Mouse (Mus musculus) MN1 (cell line): ENCODE measurements around the gene Cetn3.
A peak's percentile ranks its signal among the peaks of the same experiment; 100 is the strongest.

Experiments
- DNase-seq: peaks from one replicate; pipeline ENCODE4 v3.0.0-alpha.2; 2016; ENCODE audit warnings: low spot score

Gene Cetn3

DNA sequence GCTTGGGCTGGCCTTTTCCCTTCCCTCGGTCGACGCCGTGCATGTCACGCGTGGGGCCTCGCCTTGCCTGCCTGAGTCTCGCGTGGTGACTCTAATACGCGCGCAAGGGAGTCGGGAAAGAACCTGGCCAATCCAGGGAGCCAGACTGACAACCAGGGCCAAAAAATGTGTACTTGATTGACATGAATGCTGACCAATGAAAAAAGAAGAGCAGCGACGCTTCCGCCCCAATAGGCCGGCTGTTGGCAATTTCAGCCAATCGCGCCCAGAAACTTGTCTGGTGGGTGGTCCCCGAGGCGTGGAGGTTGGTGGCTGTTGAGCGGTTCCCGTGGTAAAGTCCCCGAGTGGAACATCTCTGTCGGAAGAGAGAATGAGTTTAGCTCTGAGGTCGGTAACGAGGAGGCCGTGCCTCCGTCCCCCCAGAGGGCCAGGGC, at the start of gene Cetn3:
Gene Cetn3 (plus strand): TSS at position 107 of the 434 bp plus-strand sequence.
- peak; percentile 99 for DNase-seq

DNA sequence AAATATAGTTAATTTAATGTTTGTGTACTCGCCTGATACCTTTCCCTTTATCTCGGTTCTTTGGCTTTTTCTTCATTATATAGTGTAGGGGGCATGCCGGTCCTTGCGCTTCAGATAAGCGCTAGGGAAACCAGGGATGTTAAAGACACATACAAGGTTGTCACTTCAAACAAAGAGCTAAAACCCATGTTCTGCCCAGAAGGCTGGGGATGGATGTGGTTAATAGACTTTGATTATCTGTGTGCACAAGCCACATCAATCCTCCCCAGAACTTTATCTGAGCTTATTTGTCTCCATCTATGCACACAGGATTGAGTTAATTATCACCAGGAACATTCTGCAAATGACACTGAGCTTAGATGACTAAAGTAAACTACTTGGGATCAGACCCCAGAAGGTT, 46.3 kb upstream of the Cetn3 start:
- no peak for DNase-seq

DNA sequence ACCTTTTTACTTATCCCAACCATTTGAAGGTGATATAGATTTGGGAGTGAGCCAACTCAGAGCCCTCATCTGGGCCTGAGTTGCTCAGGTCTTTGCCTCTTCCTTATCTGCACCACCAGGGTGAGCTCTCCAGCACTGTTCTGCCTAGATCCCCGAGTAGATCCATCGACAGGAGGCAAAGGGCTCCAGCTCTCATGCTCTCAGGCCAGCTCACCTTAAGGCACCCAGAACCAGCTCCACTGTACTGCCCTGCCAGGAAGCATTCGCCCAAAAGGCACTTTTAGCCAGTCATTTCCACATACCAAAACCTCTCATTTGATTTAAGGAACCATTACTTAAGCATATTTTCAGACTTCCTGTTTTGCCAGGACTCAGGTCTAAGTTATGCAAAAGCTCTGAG, 42.0 kb upstream of the Cetn3 start:
- DNase-seq = no peak

DNA sequence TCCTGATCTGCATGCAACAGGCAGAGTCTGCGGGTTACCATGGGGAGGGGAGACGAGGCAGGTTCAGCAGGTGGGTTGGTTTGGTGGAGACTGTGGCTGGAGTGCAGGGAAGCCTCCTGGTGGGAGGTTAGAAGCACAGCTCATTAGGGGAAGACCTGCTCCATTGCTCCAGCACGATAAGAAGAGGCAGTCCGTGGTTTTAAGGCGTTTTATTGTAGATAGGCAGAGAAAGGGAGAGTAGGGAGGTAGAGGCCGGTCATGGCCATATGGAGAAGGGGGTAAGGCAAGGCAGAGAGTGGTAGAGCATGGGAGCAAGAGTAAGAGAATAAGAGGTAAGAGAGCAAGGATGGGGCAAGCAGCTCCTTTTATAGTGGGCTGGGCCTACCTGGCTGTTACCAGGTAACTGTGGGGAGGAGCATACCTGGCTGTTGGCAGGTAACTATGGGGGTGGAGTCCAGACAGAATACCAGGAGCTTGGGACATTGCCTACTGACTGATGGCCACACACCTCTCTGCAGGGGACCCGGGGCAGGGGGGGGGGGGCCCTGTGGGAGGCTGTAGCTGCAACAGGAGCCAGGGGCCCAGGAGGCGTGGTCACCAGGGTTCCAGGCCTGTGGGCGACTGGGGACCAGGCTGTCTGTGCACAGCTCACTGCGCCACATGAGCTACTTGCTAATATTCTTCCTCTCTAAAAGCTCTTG, 39.3 kb upstream of the Cetn3 start:
- DNase-seq = no peak

DNA sequence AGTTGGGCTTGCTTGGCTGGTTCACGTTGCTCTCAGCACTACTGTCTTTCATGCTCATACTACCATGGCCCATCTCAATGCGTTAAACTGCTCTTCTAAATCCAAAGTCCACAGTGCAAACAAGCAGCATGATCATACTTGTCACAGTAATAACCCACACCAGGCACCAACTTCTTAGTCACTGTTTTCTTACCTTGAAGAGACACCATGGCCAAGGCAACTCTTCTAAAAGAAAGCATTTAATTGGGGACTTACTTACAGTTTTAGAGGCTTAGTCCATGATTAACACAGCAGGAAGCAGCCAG, 38.8 kb upstream of the Cetn3 start:
- no peak for DNase-seq

DNA sequence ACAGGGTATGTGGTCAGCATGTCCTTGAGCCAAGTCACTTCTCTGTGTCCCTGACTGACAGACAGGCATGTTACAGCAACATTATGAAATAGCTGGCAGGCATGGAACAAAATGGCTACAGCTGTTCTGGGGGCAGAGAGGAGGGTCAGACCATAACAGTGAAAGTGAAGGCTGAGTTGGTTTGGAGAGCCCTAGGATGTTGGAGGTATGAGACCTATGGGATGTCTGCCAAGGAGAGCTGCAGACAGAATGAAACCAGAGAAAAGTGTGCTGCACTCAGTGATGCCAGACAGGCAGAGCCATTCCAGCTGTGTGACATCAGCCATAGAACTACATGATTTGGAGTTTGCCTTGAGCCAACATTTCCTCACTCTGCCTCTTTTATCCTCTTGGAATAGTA, 28.0 kb upstream of the Cetn3 start:
- DNase-seq = no peak

DNA sequence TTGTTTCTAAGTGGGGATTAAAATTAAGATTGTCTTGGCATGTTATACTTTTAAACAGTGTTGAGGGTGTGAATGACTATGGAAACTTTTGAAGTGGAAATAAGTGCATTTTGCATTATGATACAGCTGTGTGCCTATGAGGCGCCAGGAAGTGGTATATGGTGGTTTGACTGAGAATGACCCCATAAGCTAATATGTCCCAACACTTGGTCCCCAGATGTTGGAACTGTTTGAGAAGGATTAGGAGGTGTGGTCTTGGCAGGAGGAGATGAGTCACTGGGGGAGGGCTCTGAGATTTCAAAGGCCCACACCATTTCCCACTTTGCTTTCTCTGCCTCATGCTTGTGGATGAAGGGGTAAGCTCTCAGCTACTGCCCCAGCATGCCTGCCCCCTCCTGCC, 27.6 kb upstream of the Cetn3 start:
- DNase-seq = no peak

DNA sequence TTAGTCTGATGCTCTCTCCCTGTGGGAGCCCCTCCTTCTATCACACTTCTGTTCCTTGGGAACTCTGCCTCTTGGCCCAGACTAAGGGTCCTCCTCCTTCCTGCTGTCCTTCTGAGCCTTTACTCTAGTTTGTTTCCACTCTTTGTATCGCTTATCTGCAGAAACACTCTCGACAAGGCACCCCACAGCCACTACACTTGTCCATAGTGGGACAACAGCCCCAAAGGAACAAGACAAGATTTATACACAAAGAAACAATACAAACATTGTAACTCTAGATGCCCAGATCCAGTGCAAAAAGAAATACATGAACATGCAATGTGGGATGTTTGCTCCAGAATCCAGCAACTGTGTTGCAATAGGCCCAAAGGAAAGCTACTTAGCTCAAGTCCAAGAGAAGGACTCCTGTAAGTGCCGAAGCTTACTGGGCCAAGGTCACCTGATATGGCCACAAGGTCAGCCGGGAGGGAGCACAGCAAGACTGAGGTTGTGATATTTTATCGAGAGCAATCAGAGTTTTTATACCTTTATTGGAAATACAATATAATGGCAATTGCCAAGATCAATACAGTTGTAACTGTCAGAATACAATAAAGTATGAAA, 25.7 kb upstream of the Cetn3 start:
- DNase-seq = no peak

DNA sequence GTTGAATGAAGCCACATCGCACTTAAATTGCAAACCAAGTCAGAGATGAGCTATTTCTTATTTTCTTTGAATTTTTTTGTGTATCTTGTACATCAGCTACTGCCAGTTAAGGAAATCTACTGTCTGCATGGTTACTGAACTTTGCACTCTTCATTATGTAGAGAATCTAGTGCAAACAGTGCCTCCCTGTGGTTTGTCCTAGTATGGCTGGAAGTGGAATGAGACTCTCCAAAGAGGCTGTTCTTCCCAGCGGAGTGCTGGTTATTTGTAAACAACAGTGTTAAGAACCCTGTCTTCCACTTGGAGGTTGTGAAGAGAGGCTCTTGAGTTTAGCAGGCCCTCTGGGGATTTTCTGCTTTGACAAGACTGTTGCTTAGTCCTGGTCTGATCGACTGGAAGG, 22.5 kb upstream of the Cetn3 start:
- peak; percentile 71 for DNase-seq

DNA sequence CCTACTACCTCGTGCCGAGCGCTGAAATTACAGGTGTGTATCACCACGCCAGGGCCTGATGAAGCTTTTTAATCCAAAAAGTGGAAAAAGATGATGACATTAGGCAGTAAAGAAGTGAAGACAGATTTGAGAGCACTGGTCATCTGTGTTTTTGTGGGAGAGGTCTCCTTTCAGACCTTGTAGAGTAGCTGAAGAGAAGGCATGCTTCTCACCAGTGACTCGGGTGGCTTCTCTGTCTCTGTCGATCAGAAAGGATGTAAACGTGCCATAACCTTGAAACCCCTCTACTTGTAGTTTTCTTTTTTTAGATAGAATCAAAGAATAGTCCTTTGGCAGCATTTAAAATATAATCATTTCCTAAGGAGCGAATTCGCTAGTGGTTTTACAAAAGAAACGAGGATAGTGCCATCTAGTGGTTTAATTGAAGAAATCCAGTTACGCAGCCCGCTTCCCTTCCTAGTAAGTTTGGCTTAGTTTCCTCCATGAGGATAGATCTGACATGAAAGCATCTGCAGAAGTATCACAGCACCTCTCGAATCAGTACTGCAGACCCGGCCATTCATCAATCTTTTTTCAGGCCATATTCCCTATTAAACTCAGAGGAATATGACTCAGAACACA, 21.2 kb upstream of the Cetn3 start:
- peak; percentile 82 for DNase-seq

DNA sequence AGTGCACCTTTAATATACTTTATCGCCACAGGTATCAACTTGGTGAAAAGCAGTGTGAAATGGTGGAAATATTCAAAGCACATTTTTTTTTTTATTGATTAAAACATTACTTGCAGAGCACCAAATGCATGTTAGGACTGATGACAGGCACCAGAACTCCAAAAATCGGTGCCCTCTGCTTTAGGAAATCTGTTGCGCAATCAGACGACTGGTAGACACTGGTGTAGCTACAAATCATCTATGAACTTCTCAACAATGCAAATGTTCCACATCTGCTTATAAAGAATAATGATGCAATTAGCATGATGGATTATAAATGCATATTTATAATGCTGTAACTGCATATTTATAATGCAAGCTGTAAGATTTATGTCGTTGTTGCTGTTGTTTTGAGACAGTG, 18.7 kb upstream of the Cetn3 start:
- no peak for DNase-seq

DNA sequence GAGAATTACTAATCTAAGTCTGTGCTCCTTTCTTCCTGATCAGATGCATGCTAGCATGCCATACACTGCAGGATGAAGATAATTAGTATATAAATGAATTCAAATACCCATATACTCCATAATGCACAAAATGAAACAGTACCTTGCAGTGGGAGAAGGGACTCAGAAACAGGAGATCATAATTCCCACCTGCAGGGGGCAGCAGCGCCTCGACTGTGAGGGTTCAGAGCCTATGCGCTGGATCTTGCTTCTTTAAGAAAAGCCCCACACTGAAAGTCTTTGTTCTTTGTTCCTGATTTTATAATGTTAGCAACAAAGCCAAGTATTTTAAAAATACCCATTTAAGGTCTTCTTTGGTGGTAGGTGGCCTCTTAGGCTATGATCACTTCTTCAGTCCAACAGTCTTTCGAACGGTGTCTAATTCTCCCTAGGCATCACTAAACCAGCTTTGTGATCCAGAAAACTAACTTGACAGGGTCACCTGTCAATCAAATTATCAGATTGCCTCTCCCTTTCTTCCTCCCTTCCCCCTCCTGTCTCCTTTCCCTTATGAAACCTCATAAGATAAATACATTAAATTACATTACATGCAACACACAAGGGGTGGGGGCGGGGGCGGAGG, 15.7 kb upstream of the Cetn3 start:
- DNase-seq = peak; percentile 34

DNA sequence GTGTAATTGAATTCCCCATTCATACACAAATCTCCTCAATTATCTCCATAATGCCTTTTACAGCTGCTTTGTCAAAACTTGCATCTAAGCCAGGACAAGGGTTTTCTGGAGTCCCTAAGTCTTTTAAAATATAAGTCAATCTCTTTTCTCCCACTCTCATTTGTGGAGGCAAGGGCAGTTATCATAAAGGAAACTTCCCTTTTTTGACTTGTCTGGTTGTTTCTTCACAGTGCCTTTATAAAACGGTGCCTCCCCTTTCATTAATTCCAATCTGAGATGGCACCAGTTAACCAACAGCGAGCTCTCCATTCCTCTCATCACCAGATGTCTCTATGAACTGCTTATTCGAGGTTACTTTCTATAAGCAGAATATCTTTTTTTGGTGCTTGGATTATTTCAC, 6.7 kb upstream of the Cetn3 start:
- DNase-seq = no peak

DNA sequence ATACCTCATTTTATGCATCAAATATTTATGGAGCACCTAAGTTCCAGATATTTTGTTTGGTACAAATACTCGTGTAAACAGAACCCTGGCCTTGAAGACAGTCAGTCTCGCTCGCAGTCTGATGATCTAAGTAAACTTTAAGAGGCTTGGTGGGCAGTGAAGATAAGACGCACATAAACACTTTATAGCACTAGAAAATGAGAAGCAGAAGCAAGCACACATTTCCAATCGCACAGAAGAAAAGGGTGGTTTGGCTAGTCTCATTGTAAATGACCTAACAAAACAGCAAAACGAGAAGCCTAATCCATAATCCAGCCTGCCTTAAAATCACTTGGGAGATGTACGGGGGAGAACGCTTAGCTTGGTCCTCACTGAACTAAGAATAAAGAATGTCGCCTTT, 402 bp upstream of the Cetn3 start:
- no peak for DNase-seq

DNA sequence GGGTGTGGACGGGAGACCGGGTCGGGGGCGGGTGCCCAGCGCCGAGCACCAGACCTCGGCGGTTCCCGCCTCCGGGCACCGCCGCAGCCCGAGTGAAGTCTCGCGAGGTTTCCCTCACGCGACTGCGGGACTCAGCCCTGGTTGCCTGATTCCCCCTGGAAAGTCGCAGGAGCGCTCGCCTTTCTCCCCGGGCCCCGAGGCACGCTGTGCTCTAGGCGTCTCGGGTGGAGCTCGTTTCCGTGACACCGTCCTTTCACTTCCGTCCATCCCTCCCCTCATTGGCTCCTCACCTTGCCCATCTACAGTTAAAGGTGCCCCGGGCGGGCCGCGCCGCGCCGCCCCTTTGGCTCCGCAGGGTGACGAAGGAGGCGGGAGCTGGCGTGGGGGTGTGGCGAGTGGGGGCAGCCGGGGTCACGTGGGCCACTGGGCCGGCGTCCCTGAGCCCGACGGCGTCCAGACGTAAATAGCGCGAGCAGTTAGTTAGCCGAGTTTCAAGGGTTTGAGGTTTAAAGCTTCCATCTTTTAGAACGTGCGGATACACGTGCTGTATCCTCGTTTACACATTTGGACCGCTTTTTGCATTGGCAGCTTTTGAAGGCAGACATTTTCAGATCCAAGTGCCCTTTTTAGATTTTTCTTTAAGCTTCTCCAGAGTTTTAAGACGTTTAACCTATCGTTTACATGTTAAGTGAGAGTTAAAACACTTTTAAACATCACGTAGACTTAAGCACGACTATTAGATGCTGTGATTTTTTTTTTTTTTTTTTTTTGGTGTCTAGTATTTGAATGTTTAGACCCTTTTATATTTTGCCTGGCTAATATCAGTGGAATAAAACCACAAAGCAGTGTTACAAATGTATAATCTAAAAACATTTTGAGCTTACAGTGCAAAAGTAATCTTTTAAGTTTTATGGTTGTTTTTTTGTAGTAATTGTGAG, 797 bp downstream of the Cetn3 start:
- DNase-seq = peak; percentile 98

DNA sequence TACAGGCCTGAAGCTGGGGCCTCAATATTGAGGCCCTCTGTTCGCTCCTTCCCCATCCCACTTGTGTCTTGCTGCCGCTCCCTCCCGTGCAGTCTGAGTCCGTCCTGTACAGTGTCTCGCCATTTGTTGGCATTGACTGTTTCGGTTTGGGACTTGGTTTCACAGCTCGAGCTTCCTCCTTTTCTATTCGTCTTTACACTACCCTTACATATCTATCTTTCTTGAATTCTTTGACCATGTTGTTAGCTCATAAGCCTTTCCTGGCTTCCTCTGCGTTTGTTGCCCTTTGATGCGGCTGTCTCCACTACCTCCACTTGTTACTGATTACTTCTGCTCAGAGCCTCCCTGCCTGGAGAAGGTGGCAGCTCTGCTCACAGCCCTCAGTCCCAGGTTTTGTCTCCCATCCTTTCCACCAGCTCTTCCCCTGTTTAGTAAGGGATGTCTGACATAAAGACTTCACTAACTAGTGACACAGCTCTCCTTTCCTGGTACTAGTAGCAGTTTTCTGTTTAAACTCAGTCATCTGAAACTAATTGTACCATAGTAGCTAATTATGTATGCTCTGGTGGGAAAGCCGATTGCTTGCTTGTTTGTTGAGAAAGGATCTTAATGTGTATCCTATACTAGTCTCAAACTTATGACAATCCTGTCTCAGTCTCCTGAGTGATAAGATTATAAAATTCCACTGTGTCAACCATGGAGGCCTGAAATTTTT, 3.0 kb downstream of the Cetn3 start:
- no peak for DNase-seq

DNA sequence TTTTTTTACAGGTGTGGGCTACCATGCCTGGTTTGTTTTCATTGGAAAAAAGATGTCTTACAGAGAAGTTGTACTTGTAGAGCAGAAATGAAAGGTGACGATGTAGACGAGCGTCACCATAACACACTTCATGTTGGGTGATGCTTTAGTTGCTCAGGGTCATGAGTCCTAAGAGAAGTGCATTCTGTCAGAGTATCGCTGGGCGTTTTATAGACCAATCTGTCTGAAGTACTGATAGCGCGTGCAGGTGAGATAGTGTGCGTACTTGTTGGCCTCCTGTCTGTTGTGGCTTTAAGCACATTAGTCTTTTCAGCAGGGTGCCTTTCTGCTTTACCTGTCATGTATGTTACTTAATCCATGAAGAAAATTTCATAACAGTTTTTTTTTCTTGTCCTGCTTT, 7.3 kb downstream of the Cetn3 start:
- no peak for DNase-seq

DNA sequence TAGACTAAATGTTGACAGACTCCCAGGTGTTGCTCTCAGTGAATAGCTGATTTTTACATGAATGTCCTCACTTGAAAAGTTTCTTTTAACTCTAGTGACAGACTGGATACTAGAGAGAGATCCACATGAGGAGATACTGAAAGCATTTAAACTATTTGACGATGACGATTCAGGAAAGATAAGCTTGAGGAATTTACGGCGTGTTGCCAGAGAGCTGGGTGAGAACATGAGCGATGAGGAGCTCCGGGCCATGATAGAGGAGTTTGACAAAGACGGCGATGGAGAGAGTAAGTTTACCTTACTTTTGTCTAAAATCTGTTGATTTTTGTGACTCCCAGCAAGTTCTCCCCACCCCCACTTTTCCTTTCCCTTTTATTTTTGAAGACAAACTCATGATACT, 9.0 kb downstream of the Cetn3 start:
- DNase-seq = no peak

DNA sequence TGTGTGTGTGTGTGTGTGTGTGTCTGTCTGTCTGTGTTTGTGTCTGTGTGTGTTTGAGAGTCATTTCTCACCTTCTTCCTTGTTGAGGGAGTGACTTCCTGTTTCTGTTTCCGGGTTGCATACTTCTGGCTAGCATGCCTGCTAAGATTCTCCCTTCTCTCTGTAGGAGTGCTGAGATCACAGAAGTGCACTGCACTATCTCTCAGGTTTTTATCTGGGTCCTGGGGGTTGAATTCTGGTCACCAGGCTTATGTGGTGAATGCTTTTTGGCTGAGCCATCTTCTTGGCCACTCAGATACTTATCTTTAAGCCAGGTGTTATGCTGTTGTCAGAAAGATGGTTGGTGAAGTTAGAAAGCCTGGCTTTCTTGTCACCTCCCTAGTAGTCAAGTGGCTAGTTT, 11.0 kb downstream of the Cetn3 start:
- no peak for DNase-seq

DNA sequence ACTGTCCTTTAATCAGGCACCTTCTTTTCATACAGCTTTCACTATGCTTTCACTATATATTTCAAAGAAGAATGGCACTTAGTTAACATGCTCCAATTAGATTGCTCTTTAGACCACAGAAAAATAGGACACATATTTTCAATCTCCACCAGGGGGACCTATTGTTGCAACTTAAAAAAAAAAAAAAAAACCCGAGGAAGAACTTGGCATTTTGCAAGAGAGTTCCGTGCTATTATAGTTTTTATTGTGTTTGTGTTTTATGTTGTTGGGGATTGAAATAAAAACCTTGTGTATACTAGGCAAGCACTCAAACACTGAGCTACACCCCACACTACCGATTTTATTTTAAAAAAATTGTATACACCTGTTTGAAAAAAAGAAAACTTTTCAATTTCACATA, 18.2 kb downstream of the Cetn3 start:
- DNase-seq = peak; percentile 35

DNA sequence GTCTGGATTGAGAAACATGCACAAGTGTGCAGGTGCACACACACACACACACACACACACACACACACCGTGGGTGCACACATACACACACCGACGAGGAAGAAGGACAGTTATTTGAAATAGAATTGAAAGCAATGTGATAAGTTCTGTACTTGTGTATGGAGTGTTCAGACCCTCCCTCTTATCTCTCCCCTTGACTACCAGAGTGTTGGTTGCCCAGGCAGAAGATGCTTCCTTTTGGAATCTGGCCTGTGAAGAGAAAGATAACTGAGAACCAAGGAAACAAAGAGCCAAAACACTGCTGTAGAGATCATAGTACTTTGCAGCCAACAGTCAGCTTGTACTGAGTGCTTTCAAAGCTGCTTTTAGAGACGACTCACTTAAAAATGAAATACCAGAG, 20.8 kb downstream of the Cetn3 start:
- DNase-seq = no peak

DNA sequence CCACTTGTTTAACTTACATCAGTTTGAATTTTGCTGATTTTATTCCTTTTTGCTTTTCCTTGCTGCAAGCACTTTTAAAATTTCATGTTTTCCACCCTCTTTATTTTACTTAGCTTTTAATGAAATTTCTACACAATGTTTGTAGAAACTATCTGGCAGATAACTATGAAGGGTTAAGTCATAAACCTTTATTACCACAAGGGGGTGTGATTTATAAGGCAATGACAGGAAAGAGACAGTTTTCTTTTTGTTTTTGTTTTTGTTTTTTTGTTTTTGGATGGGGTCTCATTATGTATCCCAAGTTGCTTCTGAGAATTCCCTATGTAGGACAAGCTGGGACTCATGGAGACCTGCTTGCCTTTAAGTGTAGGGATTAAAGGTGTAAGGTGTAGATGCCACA, 39.9 kb downstream of the Cetn3 start:
- no peak for DNase-seq
